Mouse (Mus musculus): Measurements from ENCODE around the gene Sugp2.
"Not testable (repeated sequence)": the region's sequence is repeated elsewhere in the genome, so short reads cannot be mapped to it uniquely, and the experiment has no call there.

Sugp2 gene

GRCm38 (mm10) chr8:70234080-70234780 is at the start of gene Sugp2, which contains the start of gene Armc6:
Gene Sugp2, plus strand, starts transcription at chr8:70234226.
Gene Armc6, minus strand, starts transcription at chr8:70234466.
- DNase-seq (ENCODE audit: low read depth) = peak; percentile 94

GRCm38 (mm10) chr8:70188707-70189106 is 45.3 kb upstream of the Sugp2 start:
- DNase-seq (ENCODE audit: low read depth) = no peak

GRCm38 (mm10) chr8:70193238-70193637 is 40.8 kb upstream of the Sugp2 start:
- no peak for DNase-seq (ENCODE audit: low read depth)

GRCm38 (mm10) chr8:70194191-70194590 is 39.8 kb upstream of the Sugp2 start:
- no peak for DNase-seq (ENCODE audit: low read depth)

- DNase-seq (ENCODE audit: low read depth) = no peak
Measured at GRCm38 (mm10) chr8:70195762-70196161, 38.3 kb upstream of the Sugp2 start.

GRCm38 (mm10) chr8:70197603-70198002 is 36.4 kb upstream of the Sugp2 start:
- no peak for DNase-seq (ENCODE audit: low read depth)

- DNase-seq (ENCODE audit: low read depth) = no peak
Measured at GRCm38 (mm10) chr8:70200098-70200681, 33.8 kb upstream of the Sugp2 start.

- no peak for DNase-seq (ENCODE audit: low read depth)
Measured at GRCm38 (mm10) chr8:70201417-70201816, 32.6 kb upstream of the Sugp2 start.

- no peak for DNase-seq (ENCODE audit: low read depth)
Measured at GRCm38 (mm10) chr8:70203072-70203471, 31.0 kb upstream of the Sugp2 start.

- DNase-seq (ENCODE audit: low read depth) = no peak
Measured at GRCm38 (mm10) chr8:70204757-70205156, 29.3 kb upstream of the Sugp2 start.

- DNase-seq (ENCODE audit: low read depth) = no peak
Measured at GRCm38 (mm10) chr8:70208130-70208529, 25.9 kb upstream of the Sugp2 start.

GRCm38 (mm10) chr8:70210538-70210937 is 23.5 kb upstream of the Sugp2 start:
- DNase-seq (ENCODE audit: low read depth) = no peak

- DNase-seq (ENCODE audit: low read depth) = no peak
Measured at GRCm38 (mm10) chr8:70211275-70211674, 22.8 kb upstream of the Sugp2 start.

GRCm38 (mm10) chr8:70211726-70212111 is 22.3 kb upstream of the Sugp2 start:
- no peak for DNase-seq (ENCODE audit: low read depth)

GRCm38 (mm10) chr8:70212112-70213055 is 21.6 kb upstream of the Sugp2 start, which contains the start of gene Slc25a42:
Gene Slc25a42, minus strand, starts transcription at chr8:70212305.
- DNase-seq (ENCODE audit: low read depth) = peak; percentile 100

- no peak for DNase-seq (ENCODE audit: low read depth)
Measured at GRCm38 (mm10) chr8:70214411-70214810, 19.6 kb upstream of the Sugp2 start.

GRCm38 (mm10) chr8:70215092-70215491 is 18.9 kb upstream of the Sugp2 start:
- DNase-seq (ENCODE audit: low read depth) = no peak

GRCm38 (mm10) chr8:70216161-70216560 is 17.9 kb upstream of the Sugp2 start:
- not testable (repeated sequence) for DNase-seq (ENCODE audit: low read depth)

GRCm38 (mm10) chr8:70216566-70216965 is 17.5 kb upstream of the Sugp2 start:
- peak; percentile 71 for DNase-seq (ENCODE audit: low read depth)

- DNase-seq (ENCODE audit: low read depth) = no peak
Measured at GRCm38 (mm10) chr8:70217441-70217840, 16.6 kb upstream of the Sugp2 start.

GRCm38 (mm10) chr8:70219107-70219684 is 14.8 kb upstream of the Sugp2 start:
- DNase-seq (ENCODE audit: low read depth) = no peak

GRCm38 (mm10) chr8:70220236-70220840 is 13.7 kb upstream of the Sugp2 start:
- no peak for DNase-seq (ENCODE audit: low read depth)
